Mouse (Mus musculus) urinary bladder, postnatal 10 days (tissue): ENCODE measurements around the gene B3gnt8.

Experiments used
- DNase-seq: peaks from one replicate; pipeline ENCODE4 v3.0.0; 2022; ENCODE audit warnings: low spot score

B3gnt8 gene

DNA sequence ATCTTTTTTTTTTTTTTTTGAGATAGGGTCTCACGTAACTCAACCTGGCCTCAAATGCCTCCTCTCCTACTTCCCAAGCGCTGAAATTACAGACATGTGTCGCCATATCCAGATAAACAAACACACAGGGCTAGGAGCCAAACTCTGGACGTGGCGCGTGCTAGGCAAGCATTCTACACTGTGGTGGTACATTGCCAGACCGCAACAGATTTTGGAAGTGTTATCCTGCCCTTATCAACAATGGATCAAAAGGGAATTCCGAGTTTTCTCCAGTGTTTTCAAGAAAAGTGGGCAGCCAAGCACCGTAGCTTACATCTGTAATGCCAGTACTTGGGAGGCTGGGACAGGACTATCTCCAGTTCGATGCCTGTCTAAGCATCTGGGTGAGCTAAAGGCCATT is 31.3 kb downstream of the B3gnt8 start:
- DNase-seq, result no peak

DNA sequence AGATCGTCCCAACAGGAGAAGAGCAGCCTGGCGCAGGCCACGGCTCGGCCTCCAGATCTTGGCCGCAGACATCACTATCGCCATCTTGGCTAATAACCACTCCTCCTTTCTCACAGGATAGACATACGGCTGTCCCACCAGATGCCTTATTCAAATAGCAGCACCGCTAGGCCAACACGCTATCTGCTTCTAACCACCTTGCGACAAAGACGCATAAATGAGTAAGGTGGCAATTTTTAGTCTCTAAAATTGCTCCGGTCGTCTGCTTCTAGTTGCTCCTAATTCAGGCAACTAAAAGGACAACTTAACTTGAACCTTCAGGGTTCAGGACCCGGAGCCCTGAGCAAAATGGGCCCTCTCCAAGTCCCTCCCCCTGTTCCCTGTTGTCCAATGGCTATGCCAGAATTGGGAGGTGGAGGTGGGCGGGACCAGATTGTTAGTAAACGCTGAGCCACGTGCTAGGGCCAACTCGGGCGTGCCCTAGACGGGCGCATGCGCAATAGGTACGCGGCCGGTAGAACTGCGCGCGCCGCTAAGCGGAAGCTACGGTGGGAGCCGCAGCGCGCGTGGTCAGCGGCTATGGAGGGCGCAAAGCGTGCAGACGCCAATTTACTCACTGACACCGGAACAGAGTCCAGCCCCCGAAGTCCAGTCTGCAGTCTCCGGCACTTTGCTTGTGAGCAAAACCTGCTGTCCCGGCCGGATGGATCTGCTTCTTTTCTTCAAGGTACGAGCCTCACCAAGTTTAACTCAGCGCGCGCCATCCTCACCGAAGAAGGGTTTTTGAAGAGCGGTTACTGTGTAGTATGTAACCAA is 32.4 kb downstream of the B3gnt8 start, which contains the start of the genes Bckdha and Exosc5:
Gene Bckdha (minus strand): TSS at position 325 of the 816 bp plus-strand sequence.
Gene Exosc5 (plus strand): TSS at position 508 of the 816 bp plus-strand sequence.
- peak; percentile 95 for DNase-seq

DNA sequence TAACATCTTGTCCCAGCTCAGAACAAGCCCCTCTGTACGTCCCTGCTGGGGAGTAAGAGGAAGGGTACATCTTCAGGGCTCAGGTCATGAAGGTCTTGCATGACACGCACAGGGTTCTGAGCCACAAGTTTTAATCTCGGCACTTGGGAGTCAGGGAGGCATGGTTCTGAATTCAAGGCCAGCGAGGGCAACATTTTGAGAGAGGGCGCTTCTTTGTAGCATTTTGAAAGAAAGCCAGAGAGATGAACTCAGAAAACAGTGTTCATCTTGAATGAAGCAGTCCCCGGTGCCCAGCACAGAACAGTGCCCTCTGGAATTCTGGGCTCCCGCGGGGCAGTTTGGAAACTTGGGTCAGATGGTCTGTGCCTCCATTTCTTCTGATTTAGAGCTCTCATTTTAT is 39.9 kb downstream of the B3gnt8 start:
- no peak for DNase-seq

DNA sequence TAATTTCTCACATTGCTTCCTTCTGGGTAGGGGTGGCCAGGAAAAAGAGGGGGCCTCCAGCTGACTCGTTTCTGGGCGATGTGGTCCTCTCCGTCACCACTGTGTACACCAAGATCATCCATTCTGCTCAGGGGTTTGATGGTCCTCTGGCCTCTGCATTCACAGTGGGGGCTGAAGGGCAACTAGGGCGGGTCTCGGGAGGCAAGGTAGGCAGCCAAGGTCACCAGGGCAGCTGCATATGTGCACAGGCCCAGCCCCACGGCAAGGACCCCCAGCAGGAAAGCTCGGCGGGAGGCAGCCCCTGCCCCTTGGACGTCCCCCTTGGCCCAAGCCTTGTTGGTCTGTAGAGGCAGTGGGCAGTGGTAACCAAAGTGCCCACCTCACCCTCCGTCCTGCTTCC is 42.7 kb downstream of the B3gnt8 start:
- no peak for DNase-seq

GRCm38 (mm10) chr7:25669631-25670030 is 43.2 kb downstream of the B3gnt8 start:
- no peak for DNase-seq

DNA sequence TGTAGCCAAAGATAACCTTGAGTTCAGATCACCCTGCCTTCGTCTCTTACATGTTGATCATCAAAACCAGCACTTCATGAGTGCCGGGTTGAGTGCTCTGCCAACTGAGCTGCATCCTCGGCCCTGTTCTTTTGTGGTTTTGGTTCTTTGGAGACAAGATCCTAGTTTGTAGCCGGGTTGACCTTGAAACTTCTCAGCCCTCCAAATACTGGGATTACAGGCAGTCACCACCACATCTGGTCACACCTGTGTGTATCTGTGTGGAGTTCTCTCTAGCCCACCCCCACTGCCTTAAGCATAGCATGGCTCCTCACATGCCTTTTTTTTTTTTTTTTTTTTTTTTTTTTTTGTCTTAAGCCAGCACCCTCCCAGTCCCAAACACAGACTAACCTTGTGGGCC is 43.6 kb downstream of the B3gnt8 start:
- no peak for DNase-seq

DNA sequence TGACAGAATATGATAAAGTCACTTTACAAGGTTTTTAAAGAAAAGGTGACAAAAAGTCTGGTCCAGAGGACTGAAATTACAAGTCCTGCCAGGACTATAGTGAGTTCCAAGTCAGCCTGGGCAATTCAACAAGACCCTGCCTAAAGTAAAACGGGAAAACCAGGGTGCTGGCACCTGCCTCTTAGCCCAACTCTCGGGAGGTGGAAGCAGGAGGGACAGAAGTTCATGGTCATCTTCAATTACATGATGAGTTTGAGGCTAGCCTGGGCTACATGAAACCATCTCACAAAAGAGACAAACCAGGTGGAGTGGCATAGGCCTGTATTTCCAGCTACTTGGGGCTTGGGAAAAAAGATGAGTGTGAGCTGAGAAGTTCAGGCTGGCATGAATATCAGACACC is 45.2 kb downstream of the B3gnt8 start:
- DNase-seq, result no peak

DNA sequence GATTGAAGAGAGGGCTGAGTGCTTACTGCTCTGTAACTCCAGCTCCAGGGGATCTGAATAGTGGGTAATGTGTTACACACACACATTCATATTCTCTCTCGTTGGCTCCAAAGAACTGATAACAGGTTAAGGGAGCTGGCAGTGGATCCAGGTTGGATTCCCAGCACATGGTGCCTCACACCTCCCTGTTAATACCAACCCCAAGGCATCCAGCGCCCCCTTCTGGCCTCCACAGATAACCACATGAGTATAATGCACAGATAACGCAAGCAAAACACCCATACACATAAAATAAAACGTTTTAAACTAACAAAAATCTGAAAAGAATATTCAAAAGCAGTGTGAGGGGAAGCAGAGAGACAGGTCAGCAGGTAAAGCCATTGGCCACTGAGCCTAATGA is 46.0 kb downstream of the B3gnt8 start:
- no peak for DNase-seq

GRCm38 (mm10) chr7:25674297-25674696 is 47.8 kb downstream of the B3gnt8 start:
- no peak for DNase-seq

DNA sequence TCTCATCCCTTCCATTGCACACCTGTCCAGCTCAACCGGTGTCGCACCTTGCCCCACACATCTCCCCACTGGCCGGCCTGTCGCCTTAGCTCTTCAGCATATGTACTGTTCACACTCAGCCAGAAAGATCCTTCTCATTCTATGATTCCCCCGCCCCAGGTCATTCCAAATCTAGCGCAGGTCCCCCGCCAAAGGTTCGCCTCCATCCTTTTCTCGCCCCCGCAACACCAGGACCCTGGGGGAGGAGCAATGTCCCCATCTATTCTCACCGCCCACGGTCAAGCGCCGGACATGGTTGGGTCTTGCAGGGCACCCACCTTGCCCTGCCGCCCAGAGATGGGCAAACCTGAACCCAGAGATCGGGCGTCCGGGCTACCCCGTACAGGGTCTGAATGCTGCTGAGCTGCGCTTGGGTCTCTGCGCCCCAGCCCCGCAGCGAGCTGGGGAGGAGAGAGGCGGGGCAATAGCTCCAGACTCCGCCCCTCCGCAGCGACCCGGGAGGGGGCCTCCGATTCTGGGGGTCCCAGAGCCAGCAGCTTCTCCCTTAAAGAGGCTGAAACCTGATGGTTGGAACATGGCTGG is 48.4 kb downstream of the B3gnt8 start, which contains the start of gene Tmem91:
Gene Tmem91 (minus strand): TSS at position 448 of the 582 bp plus-strand sequence.
- no peak for DNase-seq

- no peak for DNase-seq
Observed at GRCm38 (mm10) chr7:25675405-25675804, 49.0 kb downstream of the B3gnt8 start.

DNA sequence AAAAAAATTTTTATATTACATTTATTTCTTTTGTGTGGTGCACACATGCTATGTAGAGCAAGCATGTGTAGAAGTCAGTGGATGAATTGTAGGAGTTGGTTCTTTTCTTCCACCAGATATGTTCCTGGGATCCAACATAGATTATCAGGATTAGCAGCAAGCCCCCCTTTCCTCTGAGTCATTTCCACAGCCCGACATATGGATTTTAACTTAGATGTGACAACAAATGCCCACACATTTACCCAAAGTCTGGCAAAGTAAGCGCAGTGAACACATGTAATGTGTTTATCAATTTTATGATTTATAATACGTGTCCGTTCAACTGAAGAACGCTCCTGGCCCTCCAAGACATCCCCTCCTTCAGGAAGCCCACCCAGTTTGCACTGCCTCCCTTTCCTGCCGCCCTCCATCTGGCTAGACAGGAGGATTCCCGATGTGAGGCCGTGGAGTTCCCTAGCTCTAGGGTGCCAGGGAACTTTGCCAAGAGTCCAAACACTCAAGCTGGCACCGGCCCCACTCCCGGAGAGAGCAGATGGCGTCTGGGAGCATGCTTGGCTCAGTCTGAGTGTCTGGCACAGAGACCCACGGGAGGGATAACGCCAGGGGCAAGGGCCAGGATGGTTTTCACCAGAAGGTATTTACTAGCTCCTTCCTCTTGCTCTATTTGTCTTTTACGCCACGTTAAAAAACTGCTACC is 49.8 kb downstream of the B3gnt8 start:
- peak; percentile 41 for DNase-seq

- no peak for DNase-seq
Observed at GRCm38 (mm10) chr7:25677013-25677412, 50.6 kb downstream of the B3gnt8 start.

- no peak for DNase-seq
Observed at GRCm38 (mm10) chr7:25679971-25680370, 53.5 kb downstream of the B3gnt8 start.

DNA sequence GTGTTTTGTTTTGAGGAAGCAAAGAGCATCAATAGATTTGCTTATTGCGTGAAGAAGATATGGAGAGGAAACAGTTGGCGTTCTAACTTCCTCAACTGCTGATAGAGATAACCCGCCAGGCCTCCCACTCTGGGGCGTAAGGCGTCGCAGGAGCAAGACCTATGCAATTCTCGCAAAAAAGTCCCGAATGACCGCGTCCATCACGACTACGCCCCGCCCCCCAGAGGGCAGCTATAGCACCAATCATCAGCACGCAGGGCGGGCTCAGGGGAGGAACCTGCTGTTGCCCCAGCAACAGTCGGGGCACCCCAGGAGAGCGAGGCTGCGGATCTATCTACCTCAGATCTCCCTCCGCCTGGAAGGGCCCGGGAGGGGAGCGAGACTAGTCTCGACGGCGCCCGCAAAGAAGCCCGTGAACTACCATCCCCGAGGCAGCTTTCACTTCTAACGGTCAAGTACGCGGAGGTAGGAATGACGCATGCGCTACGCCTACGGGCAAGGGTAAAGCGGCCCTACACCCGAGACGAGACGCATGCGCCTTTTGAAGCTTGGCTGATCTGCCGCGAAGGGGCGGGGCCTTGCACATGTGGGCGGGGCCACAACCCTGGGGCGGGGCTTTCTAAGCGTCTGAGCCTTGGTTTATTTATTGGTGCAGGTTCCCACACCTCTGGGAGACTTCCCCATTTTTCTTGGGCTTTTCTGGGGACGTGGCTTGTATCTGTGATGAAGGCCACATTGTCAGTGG is 54.2 kb downstream of the B3gnt8 start, which contains the start of gene B9d2:
Gene B9d2 (plus strand): TSS at position 267 of the 745 bp plus-strand sequence.
- peak; percentile 83 for DNase-seq

DNA sequence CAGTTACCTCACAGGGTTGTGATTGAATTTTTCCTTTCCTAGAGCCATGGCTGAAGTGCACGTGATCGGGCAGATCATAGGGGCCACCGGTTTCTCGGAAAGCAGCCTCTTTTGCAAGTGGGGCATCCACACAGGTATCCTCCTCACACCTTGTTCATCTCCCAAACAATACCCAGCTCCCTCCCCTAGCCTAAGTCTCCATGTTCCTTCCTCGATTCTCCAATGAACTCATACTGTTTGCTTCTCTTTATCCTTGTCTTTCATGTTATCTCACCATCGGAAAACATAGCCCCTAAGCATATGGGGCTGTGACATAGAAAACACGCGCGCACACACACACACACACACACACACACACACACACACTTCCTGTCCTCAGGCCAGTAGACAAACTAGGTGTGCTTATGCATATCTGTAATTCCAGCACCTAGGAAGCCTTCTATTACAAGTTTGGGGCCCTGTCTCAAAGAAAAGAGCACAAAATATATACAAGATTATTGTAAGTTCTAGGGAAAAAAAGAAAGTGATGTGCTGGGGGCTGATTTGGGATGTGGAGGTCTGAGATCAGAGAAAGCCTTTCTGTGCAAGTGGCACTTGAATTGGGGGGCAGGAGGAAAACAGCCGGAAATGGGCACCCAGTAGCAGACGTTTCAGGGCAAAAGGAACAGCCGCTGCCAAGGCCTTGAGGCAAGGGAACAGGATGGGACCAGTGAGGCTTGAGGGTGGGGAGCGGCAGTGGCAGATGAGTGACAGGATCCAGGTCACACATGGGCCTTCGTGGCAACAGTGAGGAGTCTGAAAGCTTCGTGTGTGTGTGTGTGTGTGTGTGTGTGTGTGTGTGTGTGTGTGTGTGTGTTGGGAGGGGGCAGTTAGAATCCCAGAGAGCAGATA is 55.1 kb downstream of the B3gnt8 start:
- DNase-seq, result no peak

GRCm38 (mm10) chr7:25683474-25684180 is 57.2 kb downstream of the B3gnt8 start:
- no peak for DNase-seq

DNA sequence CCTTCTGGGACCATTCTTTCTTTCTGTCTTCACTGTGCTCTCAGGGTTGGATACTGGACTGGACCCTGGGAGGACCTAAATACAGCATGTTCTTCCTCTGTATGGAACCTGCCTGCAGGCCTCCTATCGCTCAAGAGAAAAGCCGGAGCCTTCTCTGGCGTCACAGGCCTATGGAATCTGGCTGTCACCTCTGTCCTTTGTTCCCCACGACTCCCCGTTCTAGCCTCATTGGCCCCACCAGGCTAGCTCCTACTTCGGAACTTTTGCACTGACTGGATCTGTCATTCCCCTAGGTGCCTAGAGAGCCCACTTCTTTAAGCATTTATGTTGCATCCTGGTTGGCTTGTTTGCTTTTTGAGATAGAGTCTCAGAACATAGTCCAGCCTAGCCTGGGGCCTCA is 58.2 kb downstream of the B3gnt8 start:
- no peak for DNase-seq
